Mouse (Mus musculus): Measurements from ENCODE around the gene Klra9. TPM values are rescaled to one million over a fixed set of nuclear protein-coding genes. Genes with fewer than 3 reads are reported as not detected.
"Not testable (repeated sequence)": the region's sequence is repeated elsewhere in the genome, so short reads cannot be mapped to it uniquely, and the experiment has no call there.

Gene Klra9
- total RNA-seq (2015; ENCODE audit: low replicate concordance) (not detected in 2 replicates), total RNA-seq (2017; ENCODE audit: low replicate concordance) (1.5 TPM in 1 of 2 replicates, not detected in the other)

DNA sequence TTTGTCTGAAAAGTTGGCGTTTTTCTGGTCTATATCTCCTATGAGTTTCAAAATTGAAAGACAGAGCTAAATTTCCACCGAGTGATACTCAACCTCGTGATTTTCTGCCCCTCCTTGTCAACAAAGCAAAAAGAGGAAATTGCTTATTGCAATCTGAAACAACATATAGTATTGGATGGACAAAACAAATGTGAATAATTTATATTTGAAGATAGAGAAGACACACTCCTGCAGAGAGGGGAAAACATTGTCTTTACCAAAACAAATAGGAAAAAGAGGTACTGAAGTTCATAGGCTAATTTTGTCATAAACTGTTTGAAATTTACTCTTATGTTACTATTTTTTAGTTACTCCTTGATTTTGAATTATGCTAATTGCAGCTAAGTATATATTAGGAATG lies at the start of gene Klra9:
TSS of gene Klra9 (minus strand) at position 101 of the 400 bp plus-strand sequence.
- not testable (repeated sequence) for ATAC-seq (replicated peaks; ENCODE audit: low FRiP score, poor library complexity, severe bottlenecking)

DNA sequence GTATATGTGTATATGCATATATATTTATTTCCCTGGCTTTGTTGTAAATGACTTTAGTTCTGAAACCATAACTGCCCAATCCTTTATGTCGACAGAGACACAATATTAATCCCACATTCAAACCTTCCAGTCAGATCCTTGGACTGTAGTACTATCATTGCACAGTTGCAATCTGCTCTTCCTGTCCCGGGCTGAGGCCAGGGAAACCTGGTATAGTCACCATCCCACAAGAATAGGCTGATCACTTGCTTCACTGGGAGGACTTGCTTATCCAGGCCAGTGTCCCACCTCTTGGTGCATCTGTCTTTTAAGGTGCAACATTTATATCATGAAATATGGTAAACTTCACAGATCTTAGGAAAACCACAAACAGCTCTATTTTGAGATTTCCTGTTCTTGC lies 44.6 kb upstream of the Klra9 start:
- ATAC-seq (replicated peaks; ENCODE audit: low FRiP score, poor library complexity, severe bottlenecking): no peak

DNA sequence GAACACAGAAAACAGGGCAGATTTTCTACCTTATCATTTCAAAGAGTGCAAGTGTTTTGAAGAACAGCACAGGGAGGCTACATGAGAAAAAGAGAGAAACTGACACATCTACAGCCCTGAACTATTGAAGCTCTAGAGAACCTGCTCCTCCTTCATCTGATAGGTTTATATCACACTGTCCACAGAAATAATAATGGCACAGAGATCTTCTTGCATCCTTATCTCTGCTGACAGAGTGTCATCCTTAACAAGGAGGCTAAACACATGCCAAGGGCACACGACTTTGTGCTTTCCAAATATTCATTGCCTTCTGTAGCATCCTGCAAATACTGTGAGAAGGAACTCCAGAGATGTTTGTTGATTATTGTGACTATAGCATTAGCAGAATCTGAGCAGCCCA lies 43.7 kb upstream of the Klra9 start:
- ATAC-seq (replicated peaks; ENCODE audit: low FRiP score, poor library complexity, severe bottlenecking): no peak

DNA sequence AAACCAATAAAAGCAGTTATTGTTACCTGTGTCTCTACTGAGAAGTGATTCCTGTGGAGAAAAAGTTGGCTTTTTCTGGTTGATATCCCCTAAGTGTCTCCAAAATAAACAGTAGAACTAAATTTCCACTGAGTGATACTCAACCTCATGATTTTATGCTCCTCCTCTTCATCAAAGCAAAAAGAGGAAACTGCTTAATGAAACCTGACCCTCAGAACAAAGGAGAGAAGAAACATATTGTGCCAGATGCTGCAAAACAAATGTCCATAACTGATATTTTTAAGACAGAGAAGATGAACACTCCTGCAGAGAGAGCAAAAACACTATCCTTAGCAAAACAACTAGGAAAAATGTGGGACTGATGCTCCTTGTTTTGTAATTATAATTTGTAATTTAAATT lies 40.3 kb upstream of the Klra9 start, which contains the start of gene Klra7:
TSS of gene Klra7 (minus strand) at position 101 of the 400 bp plus-strand sequence.
- no peak for ATAC-seq (replicated peaks; ENCODE audit: low FRiP score, poor library complexity, severe bottlenecking)

DNA sequence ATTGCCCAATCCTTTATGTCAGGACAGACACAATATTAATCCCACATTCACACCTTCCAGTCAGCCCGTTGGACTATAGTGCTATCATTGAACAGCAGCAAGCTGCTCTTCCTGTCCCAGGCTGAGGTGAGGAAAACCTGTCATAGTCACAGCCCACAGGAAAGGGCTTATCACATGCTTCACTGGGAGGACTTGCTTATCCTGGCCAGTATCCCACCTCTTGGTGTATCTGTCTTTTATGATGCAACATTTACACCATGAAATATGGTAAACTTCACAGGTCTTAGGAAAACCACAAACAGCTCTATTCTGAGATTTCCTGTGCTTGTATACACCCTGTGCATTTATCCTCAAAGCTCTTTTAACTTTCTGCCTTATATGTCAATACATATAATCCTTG lies 4.5 kb upstream of the Klra9 start:
- not testable (repeated sequence) for ATAC-seq (replicated peaks; ENCODE audit: low FRiP score, poor library complexity, severe bottlenecking)

DNA sequence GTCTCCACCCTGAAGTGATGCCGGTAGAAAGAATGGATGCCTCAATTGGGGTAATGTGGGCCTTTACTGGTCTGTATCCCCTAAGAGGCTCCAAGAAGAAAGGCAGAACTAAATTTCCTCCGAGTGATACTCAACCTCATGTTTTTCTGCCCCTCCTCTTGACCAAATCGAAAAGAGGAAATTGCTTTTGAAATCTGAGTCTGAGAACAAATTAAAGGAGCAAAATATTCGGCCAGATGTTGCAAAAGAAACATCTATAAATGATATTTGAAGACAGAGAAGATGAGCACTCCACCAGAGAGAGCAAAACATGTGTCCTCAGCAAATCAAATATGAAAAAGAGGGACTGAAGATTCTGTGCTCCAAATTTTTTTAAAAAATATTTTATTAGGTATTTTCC lies 63.1 kb downstream of the Klra9 start, which contains the start of gene Klra8:
TSS of gene Klra8 (minus strand) at position 101 of the 400 bp plus-strand sequence.
- not testable (repeated sequence) for ATAC-seq (replicated peaks; ENCODE audit: low FRiP score, poor library complexity, severe bottlenecking)

Other genes with a start within 250 kb of the Klra9 start
- not detected in 2 replicates for gene Klra6, start 166.2 kb downstream of the Klra9 start, total RNA-seq (2015; ENCODE audit: low replicate concordance)
- gene Klra6, start 166.2 kb downstream of the Klra9 start, total RNA-seq (2017; ENCODE audit: low replicate concordance): not detected in 2 replicates
- gene Klra4, start 125.8 kb downstream of the Klra9 start, total RNA-seq (2015; ENCODE audit: low replicate concordance): not detected in 2 replicates
- gene Klra4, start 125.8 kb downstream of the Klra9 start, total RNA-seq (2017; ENCODE audit: low replicate concordance): not detected in 2 replicates
- gene Klra8, start 63.2 kb downstream of the Klra9 start, total RNA-seq (2015; ENCODE audit: low replicate concordance): 1.9 TPM in 1 of 2 replicates, not detected in the other
- not detected in 2 replicates for gene Klra8, start 63.2 kb downstream of the Klra9 start, total RNA-seq (2017; ENCODE audit: low replicate concordance)
- gene Klra7, start 40.2 kb upstream of the Klra9 start, total RNA-seq (2015; ENCODE audit: low replicate concordance): 2.7 and 7.7 TPM in 2 replicates
- gene Klra7, start 40.2 kb upstream of the Klra9 start, total RNA-seq (2017; ENCODE audit: low replicate concordance): not detected in 2 replicates
- not detected in 2 replicates for gene Klra10, start 88.8 kb upstream of the Klra9 start, total RNA-seq (2015; ENCODE audit: low replicate concordance)
- gene Klra10, start 88.8 kb upstream of the Klra9 start, total RNA-seq (2017; ENCODE audit: low replicate concordance): not detected in 2 replicates
- 4.0 TPM in 1 of 2 replicates, not detected in the other for gene Klra3, start 144.5 kb upstream of the Klra9 start, total RNA-seq (2015; ENCODE audit: low replicate concordance)
- 1.7 TPM in 1 of 2 replicates, not detected in the other for gene Klra3, start 144.5 kb upstream of the Klra9 start, total RNA-seq (2017; ENCODE audit: low replicate concordance)
- not detected in 2 replicates for gene Klra1, start 193.8 kb upstream of the Klra9 start, total RNA-seq (2015; ENCODE audit: low replicate concordance)
- gene Klra1, start 193.8 kb upstream of the Klra9 start, total RNA-seq (2017; ENCODE audit: low replicate concordance): not detected in 2 replicates

All from erythroblast, adult 5-6 weeks (primary cell).